Mouse (Mus musculus) intestine, embryonic 14.5 days (tissue): ENCODE data around the gene Gm15737. TPM values are rescaled to one million over a fixed set of nuclear protein-coding genes. Genes with fewer than 3 reads are reported as not detected.

Source experiments
- ATAC-seq: fragments of 200-750 bp; cut with Nextera tagmentation; replicated peaks from 2 replicates; pipeline ENCODE4 v1.8.0; 2017; ENCODE audit warnings: low read depth, moderate number of reproducible peaks, moderate TSS enrichment, moderate library complexity; ENCODE audit not compliant: low FRiP score, low TSS enrichment
- DNase-seq: peaks from one replicate; pipeline ENCODE4 v3.0.0-alpha.2; 2018; ENCODE audit warnings: low spot score
- H3K27ac ChIP-seq: fragments of 300-500 bp; sonication (generic); 2 replicates; pipeline ENCODE4 v1.5.1; 2014; ENCODE audit warnings: low read depth, mild to moderate bottlenecking, control low read depth
- H3K27me3 ChIP-seq: fragments of 300-500 bp; sonication (generic); replicated peaks from 2 replicates; pipeline ENCODE4 v1.6.1; 2014; ENCODE audit warnings: low read length, control low read depth; ENCODE audit not compliant: control insufficient read depth, insufficient read depth
- H3K36me3 ChIP-seq: fragments of 300-500 bp; sonication (generic); 2 replicates; pipeline ENCODE4 v1.6.1; 2014; ENCODE audit warnings: low read length, control low read depth; ENCODE audit not compliant: control insufficient read depth, insufficient read depth
- H3K4me1 ChIP-seq: fragments of 300-500 bp; sonication (generic); replicated peaks from 2 replicates; pipeline ENCODE4 v1.6.1; 2014; ENCODE audit warnings: low read length, control low read depth, mixed read lengths; ENCODE audit not compliant: control insufficient read depth, insufficient read depth
- H3K4me2 ChIP-seq: fragments of 300-500 bp; sonication (generic); 2 replicates; pipeline ENCODE4 v1.6.1; 2014; ENCODE audit warnings: low read length
- H3K4me3 ChIP-seq: fragments of 300-500 bp; sonication (generic); 2 replicates; pipeline ENCODE4 v1.5.1; 2014; ENCODE audit warnings: low read depth, low read length, control low read depth, mixed read lengths
- H3K9ac ChIP-seq: fragments of 300-500 bp; sonication (generic); 2 replicates; pipeline ENCODE4 v1.6.1; 2014; ENCODE audit warnings: mild to moderate bottlenecking, low read length
- H3K9me3 ChIP-seq: fragments of 300-500 bp; sonication (generic); 2 replicates; pipeline ENCODE4 v1.6.1; 2016; ENCODE audit warnings: low read length, control low read depth; ENCODE audit not compliant: control insufficient read depth
- WGBS: fragments of 180-500 bp; shearing (Covaris S2); extraction: QIAGEN DNeasy Blood & Tissue Kit; methylation state at CpG from one replicate; pipeline ENCODE4 v1.1.7; 2014; 5-methylcytosine and 5-hydroxymethylcytosine counted together
- polyA plus RNA-seq: library from polyadenylated mRNA; unstranded; fragments of >200 nt; fragmentation: Nextera tagmentation; extraction: Ambion mirVana; gene quantifications from 2 replicates; pipeline ENCODE4 v1.2.1, GENCODE M21; 2014

Gene Gm15737
- polyA plus RNA-seq, 1 experiment from 2014 or later = 0.20 TPM

DNA sequence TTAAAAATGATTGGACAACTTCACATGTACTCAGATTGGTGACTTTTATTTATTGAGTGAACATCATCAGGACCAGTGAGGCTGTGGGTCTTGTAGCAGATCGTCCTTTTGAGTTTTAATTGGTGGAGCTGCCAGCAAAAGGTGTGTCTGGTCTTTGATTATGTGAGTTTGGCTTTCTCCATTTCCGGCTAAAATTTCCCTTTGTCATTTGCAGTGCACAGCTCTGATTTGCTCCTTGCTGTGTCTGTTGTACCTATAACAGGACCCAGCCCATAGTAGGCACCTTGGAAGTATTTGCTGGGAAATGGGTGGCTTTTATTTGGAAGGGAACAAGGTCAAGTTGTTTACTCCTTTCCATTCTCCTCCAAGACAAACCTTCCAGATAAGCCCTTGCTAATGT, 25.7 kb upstream of the Gm15737 start:
- peaks cover 5% of the 10 kb centered on the region; the same call in 1 of the 2 replicates for H3K36me3 ChIP-seq
- DNase-seq (no peak), ATAC-seq (no peak)
- no peak overlapping the region for H3K9ac ChIP-seq
- H3K27me3 ChIP-seq = no peaks in the 10 kb centered on the region
- no peaks in the 10 kb centered on the region for H3K4me1 ChIP-seq
- no peak overlapping the region for H3K4me3 ChIP-seq
- H3K27ac ChIP-seq = no peak overlapping the region
- H3K4me2 ChIP-seq = no peak overlapping the region
- no peaks in the 10 kb centered on the region for H3K9me3 ChIP-seq
- 86% methylated on average over 2 of the region's 2 CpGs for WGBS

DNA sequence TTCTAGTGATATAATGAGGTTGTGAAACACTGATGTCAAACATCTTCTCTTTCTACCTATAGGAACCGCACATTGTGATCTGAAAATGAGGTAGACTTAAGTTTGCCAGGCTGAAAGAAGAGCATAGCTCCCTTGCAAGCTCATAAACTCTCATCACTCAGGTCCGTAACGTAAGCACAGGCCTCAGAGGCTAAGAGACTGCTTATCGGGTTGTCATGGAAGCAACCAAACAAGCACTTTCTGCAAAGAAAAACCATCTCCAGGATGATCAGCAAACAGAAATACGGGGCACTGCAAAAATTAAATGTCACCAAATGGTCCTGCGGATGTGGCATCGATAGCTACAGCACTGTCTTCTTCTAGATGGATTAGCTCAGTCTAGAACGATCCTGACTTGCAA, 23.3 kb upstream of the Gm15737 start:
- Histone ChIP-seq H3K4me3 (no peak overlapping the region), H3K9ac (no peak overlapping the region), H3K27me3 (no peaks in the 10 kb centered on the region), H3K4me1 (0 out of 2 replicates have a peak, but pooled peaks cover 6% of the 10 kb centered on the region), H3K27ac (no peak overlapping the region), H3K4me2 (no peak overlapping the region), H3K36me3 (peaks cover 12% of the 10 kb centered on the region; the same call in 1 of the 2 replicates), H3K9me3 (no peaks in the 10 kb centered on the region)
- 64% methylated on average over 8 of the region's 8 CpGs for WGBS
- ATAC-seq (no peak), DNase-seq (no peak)

DNA sequence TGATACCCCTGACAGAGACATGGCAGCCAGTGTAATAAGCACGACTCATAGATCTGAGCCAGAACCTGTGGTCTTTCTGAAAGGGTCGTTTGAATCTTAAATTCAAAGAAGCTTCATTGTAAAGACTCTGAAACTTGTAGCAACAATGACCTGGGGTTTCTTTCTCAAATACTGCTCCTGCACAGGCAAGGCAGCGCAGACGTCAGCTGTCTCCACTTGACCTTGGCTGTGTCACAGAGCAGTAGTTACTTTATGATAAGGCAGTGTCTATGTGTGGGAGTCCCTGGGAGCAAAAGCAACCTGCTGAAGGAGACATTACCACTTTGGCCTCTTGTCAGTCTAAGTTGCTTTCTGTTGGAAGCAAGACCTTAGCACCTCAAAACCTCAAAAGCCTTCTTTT, 22.5 kb upstream of the Gm15737 start:
- no peak overlapping the region for H3K4me2 ChIP-seq
- WGBS = 70% methylated on average over 4 of the region's 4 CpGs
- no peak for DNase-seq
- no peaks in the 10 kb centered on the region for H3K9me3 ChIP-seq
- H3K4me3 ChIP-seq = no peak overlapping the region
- H3K27me3 ChIP-seq = no peaks in the 10 kb centered on the region
- no peak overlapping the region for H3K9ac ChIP-seq
- H3K27ac ChIP-seq = no peak overlapping the region
- H3K4me1 ChIP-seq = 0 out of 2 replicates have a peak, but pooled peaks cover 6% of the 10 kb centered on the region
- no peak for ATAC-seq
- H3K36me3 ChIP-seq = peaks cover 12% of the 10 kb centered on the region; the same call in 1 of the 2 replicates

DNA sequence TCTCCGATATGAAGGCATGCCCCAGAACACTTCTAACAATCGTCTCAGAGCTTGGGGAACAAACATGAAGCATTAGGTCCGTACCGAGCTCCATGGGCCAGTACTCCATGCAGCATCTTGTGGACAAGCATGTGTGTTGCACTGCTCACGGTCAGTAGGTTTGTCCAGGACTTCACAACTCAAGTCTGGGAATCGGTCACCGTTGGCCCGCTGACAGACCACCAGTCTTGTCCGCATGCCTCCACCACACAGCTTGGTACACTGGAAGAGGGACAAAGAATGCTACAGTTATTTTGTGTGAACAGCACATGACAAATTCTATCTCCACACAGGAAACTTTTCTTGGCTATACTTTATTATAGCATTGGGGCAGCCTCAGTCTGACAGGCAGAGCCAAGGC, 19.9 kb upstream of the Gm15737 start:
- Histone ChIP-seq H3K4me3 (no peak overlapping the region), H3K4me2 (no peak overlapping the region), H3K27ac (no peak overlapping the region), H3K9ac (no peak overlapping the region), H3K4me1 (0 out of 2 replicates have a peak, but pooled peaks cover 6% of the 10 kb centered on the region), H3K36me3 (peaks cover 14% of the 10 kb centered on the region; the same call in 1 of the 2 replicates), H3K9me3 (no peaks in the 10 kb centered on the region), H3K27me3 (no peaks in the 10 kb centered on the region)
- DNase-seq (no peak), ATAC-seq (no peak)
- WGBS = 93% methylated on average over 9 of the region's 9 CpGs

DNA sequence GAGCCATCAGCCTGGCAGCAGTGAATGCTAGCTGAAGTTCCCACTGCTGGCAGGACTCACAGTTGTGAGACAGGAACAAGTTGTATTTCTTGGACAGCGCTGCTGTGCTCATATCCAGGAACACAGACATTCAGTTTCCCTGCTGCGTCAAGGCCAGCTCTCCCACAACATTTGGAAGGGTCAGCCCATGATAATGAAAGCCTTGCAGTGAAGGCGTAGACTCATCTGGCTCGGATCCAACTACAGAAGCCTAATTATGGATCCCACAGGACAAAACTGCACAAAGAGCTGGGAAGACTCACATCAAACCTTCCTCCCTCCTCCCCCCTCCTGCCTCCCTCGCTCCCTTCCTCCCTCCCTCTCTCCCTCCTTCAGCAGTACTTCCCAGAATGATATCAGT, 18.9 kb upstream of the Gm15737 start:
- ATAC-seq = no peak; the same call in 1 of the 2 replicates
- 42% methylated on average over 5 of the region's 5 CpGs for WGBS
- H3K27ac ChIP-seq = no peak overlapping the region

DNA sequence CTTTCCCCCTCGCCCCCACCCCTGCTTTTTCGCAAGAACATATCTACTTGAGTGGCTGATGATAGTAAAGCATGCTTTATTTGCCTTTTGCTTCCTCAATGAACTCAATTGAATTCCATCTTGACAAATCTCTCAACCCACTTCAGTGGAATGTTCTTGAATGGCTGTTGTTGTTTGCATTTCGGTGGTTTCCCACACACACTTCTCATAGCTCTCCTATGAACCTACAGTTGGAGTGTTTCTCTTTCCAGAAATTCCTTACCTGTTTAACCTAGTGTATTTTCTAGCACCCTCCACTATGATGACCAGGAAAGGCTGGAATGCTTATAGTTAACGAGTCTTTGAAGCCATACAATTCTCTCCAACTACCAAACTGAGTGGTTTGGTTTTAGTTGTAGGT, 14.3 kb upstream of the Gm15737 start:
- ATAC-seq (no peak), DNase-seq (no peak)
- Histone ChIP-seq H3K4me3 (no peak overlapping the region), H3K9ac (no peak overlapping the region), H3K27me3 (no peaks in the 10 kb centered on the region), H3K9me3 (no peaks in the 10 kb centered on the region), H3K4me1 (0 out of 2 replicates have a peak, but pooled peaks cover 6% of the 10 kb centered on the region), H3K4me2 (no peak overlapping the region), H3K27ac (no peak overlapping the region), H3K36me3 (peaks cover 24% of the 10 kb centered on the region)
- WGBS = 67% methylated on average over 4 of the region's 4 CpGs

More for the DNA sequence above, 18.9 kb upstream of the Gm15737 start:
- Histone ChIP-seq H3K4me3 (no peak overlapping the region), H3K9me3 (no peaks in the 10 kb centered on the region), H3K9ac (no peak overlapping the region), H3K4me1 (0 out of 2 replicates have a peak, but pooled peaks cover 6% of the 10 kb centered on the region), H3K4me2 (no peak overlapping the region), H3K36me3 (peaks cover 14% of the 10 kb centered on the region; the same call in 1 of the 2 replicates), H3K27me3 (no peaks in the 10 kb centered on the region)
- no peak for DNase-seq

DNA sequence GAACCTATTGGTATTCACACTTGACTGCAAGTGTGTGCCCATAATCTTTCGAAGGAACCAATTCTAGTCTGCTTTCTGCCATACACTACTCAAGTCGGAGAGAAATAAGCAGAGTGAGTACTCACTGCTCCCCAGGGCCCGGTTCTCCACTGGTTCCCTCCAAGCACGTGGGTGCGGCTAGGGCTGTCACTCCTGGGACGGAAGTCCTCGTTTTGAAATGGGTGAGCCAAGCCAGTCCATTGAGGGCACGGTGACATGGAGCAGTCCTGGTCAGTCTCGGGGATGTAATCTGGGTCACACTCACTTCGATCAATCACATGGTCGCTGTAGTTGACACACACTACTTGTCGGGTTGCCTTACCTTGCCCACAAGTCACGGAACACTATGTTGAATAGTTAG, 11.4 kb upstream of the Gm15737 start:
- 89% methylated on average over 13 of the region's 13 CpGs for WGBS
- Histone ChIP-seq H3K4me3 (no peak overlapping the region), H3K27me3 (no peaks in the 10 kb centered on the region), H3K9me3 (no peaks in the 10 kb centered on the region), H3K4me2 (no peak overlapping the region), H3K9ac (no peak overlapping the region), H3K4me1 (no peaks in the 10 kb centered on the region), H3K27ac (no peak overlapping the region), H3K36me3 (peaks cover 21% of the 10 kb centered on the region)
- DNase-seq = no peak
- no peak for ATAC-seq

DNA sequence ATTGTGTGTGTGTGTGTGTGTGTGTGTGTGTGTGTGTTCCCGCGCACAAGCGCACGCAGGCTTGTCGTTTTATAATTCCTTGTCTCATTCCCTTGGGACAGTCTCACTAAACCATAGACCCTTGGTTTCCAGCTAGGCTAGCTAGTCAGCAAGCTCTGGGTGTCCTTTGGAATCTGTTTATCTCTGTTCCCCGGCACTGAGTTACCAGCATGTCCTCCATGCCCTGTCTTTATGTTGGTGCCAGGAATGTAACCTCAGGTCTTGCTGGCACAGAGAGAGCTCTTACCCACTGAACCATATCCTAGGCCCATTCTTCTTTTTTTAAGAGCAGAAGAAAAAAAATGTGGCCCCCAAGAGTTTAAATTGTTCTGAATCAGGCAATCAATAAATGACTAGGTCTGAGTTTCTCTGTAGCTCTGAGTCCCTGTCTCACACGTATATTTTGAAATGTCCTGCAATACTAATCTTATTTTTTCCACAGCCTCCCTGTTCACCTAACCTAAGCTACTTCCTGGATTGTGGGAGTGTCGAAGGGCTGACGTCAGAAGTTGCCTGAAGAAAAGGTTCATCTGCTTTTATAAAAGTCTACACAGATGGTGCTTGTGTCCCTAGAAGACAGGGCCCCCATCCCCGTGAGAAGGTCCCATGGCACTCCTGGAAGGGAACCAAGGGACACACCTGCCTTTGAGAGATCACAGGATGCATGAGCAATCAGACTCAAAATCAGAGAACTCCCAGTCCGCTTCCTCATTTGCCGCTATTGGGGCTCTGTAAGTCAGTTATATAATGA, 10.2 kb upstream of the Gm15737 start:
- ATAC-seq (no peak), DNase-seq (no peak)

More for the DNA sequence above, 10.2 kb upstream of the Gm15737 start:
- Histone ChIP-seq H3K9ac (no peak overlapping the region), H3K27ac (no peak overlapping the region), H3K36me3 (peaks cover 29% of the 10 kb centered on the region), H3K4me3 (no peak overlapping the region), H3K4me2 (no peak overlapping the region), H3K9me3 (no peaks in the 10 kb centered on the region), H3K4me1 (no peaks in the 10 kb centered on the region), H3K27me3 (no peaks in the 10 kb centered on the region)
- WGBS = 85% methylated on average over 12 of the region's 12 CpGs
